Mouse (Mus musculus) E14TG2a.4 (cell line): ENCODE measurements at regions not wholly inside any gene's neighbourhood (a gene's known extent, or its start where the extent isn't known, plus 50 kb on each side); places are given as distances from the start of the nearest gene placed in this dataset.
A peak's percentile ranks its signal among the peaks of the same experiment; 100 is the strongest.

Experiments
- H3K27me3 ChIP-seq: 2 replicates; pipeline ENCODE4 v1.6.1; 2014; ENCODE audit warnings: low read length, control low read depth; ENCODE audit not compliant: insufficient read depth
- H3K36me3 ChIP-seq: 2 replicates; pipeline ENCODE4 v1.6.1; 2014; ENCODE audit warnings: low read length, control low read depth; ENCODE audit not compliant: insufficient read depth
- H3K4me1 ChIP-seq: replicated peaks from 2 replicates; pipeline ENCODE4 v1.6.1; 2014; ENCODE audit warnings: low read depth, low read length, control low read depth
- H3K4me3 ChIP-seq: replicated peaks from 2 replicates; pipeline ENCODE4 v1.5.1; 2014; ENCODE audit warnings: mild to moderate bottlenecking, low read length
- H3K9me3 ChIP-seq: 2 replicates; pipeline ENCODE4 v1.6.1; 2014; ENCODE audit warnings: low read length, control low read depth
- CTCF ChIP-seq: conservative IDR thresholded peaks from 2 replicates; pipeline ENCODE4 v1.5.1; 2014; ENCODE audit warnings: low read length
- NANOG ChIP-seq: IDR thresholded peaks from 2 replicates; pipeline ENCODE4 v1.6.1; 2014; ENCODE audit warnings: borderline replicate concordance, low read length, mixed read lengths
- POU5F1 ChIP-seq: IDR thresholded peaks from 2 replicates; pipeline ENCODE4 v1.6.1; 2014; ENCODE audit warnings: low read length, borderline replicate concordance

DNA sequence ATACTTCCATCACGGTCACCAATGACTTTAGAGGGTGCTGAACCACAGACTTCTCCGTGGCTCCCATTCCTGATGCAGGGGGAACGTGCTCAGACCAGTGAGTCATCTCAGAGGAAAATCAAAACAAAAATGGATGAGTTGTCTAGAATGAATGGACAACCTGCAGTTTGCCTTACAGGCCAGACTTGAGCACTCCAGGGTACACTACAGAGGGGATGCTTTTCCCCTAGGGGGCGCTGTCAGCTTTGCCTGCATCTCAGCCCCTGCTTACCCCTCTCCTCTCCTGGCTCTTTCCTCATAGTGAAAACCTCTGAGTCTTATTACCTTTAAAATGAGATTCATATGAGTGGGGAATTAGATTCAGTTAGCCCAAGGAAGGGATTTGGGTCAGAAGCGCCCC, 75.4 kb upstream of the Wscd1 start:
- no peaks in the 10 kb centered on the region for H3K27me3 ChIP-seq
- no peaks in the 10 kb centered on the region for H3K36me3 ChIP-seq
- H3K4me3 ChIP-seq, result no peak overlapping the region
- H3K9me3 ChIP-seq, result no peaks in the 10 kb centered on the region
- no peaks in the 10 kb centered on the region for H3K4me1 ChIP-seq
- TF ChIP-seq NANOG (no peak), CTCF (peak; percentile 69)

GRCm38 (mm10) chr11:71675714-71676313, 73.9 kb upstream of the Wscd1 start:
- no peak overlapping the region for H3K4me3 ChIP-seq
- H3K27me3 ChIP-seq, result no peaks in the 10 kb centered on the region
- H3K9me3 ChIP-seq, result no peaks in the 10 kb centered on the region
- no peaks in the 10 kb centered on the region for H3K4me1 ChIP-seq
- no peaks in the 10 kb centered on the region for H3K36me3 ChIP-seq
- TF ChIP-seq NANOG (no peak), POU5F1 (no peak), CTCF (no peak)

DNA sequence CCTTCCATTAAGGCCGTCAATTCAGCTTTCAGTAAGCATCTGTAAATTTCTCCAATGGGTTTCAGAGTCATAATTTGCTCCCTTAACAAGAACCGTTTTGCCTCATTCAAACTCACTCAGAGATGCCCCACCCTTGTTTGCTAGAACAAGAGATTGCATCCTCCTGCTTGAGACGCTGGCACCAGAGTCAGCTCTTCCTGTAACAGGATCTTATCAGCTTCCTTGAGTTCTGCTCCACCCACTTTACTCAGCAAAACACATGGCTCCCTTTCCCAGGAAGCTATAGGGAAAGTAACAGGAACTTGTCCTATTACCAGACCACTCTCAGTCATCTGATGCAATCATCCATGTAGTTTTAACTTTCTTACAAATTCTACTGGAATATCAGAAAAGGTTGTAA, 52.7 kb upstream of the Wscd1 start:
- Histone ChIP-seq H3K9me3 (no peaks in the 10 kb centered on the region), H3K4me3 (no peak overlapping the region), H3K27me3 (no peaks in the 10 kb centered on the region), H3K4me1 (peaks cover 10% of the 10 kb centered on the region), H3K36me3 (no peaks in the 10 kb centered on the region)
- no peak for TF ChIP-seq POU5F1
- no peak for TF ChIP-seq NANOG
- no peak for TF ChIP-seq CTCF

GRCm38 (mm10) chr11:71698836-71699235, 50.9 kb upstream of the Wscd1 start:
- Histone ChIP-seq H3K9me3 (no peaks in the 10 kb centered on the region), H3K4me3 (no peak overlapping the region), H3K4me1 (peaks cover 10% of the 10 kb centered on the region), H3K36me3 (no peaks in the 10 kb centered on the region), H3K27me3 (no peaks in the 10 kb centered on the region)
- TF ChIP-seq CTCF (no peak), POU5F1 (no peak), NANOG (no peak)
